Mouse (Mus musculus): ENCODE data around the gene Hmgn5.

- TF ChIP-seq CTCF (IDR thresholded peaks at IDR 0.05; ENCODE audit: low read depth, low read length) (no peak), POLR2A (IDR thresholded peaks at IDR 0.05; ENCODE audit: extremely low read depth, insufficient read depth, low read length) (peak; percentile 56; the same call in 1 of the 2 replicates)
Observed at GRCm38 (mm10) chrX:109013283-109013682, at the start of gene Hmgn5.

Measured in liver, adult 2 months (tissue).